Mouse (Mus musculus): Measurements from ENCODE around the gene Cpeb1.

Cpeb1 gene

GRCm38 (mm10) chr7:81398957-81399356 is 56.3 kb downstream of the Cpeb1 start:
- in situ Hi-C loops (cut with MboI; ENCODE audit: low pct_unique_long_range_greater_than_20kb in 1 of 2, low sequenced_read_pairs in 2 of 2, unreplicated experiment in 1 of 2), result no loop called here

GRCm38 (mm10) chr7:81379363-81379762 is 75.9 kb downstream of the Cpeb1 start:
- in situ Hi-C loops (cut with MboI; ENCODE audit: low pct_unique_long_range_greater_than_20kb in 1 of 2, low sequenced_read_pairs in 2 of 2, unreplicated experiment in 1 of 2), result no loop called here

GRCm38 (mm10) chr7:81372337-81372920 is 82.8 kb downstream of the Cpeb1 start:
- in situ Hi-C loops (cut with MboI; ENCODE audit: low pct_unique_long_range_greater_than_20kb in 1 of 2, low sequenced_read_pairs in 2 of 2, unreplicated experiment in 1 of 2), result no loop called here

- in situ Hi-C loops (cut with MboI; ENCODE audit: low pct_unique_long_range_greater_than_20kb in 1 of 2, low sequenced_read_pairs in 2 of 2, unreplicated experiment in 1 of 2), result no loop called here
Measured at GRCm38 (mm10) chr7:81371811-81372210, 83.5 kb downstream of the Cpeb1 start.

- in situ Hi-C loops (cut with MboI; ENCODE audit: low pct_unique_long_range_greater_than_20kb in 1 of 2, low sequenced_read_pairs in 2 of 2, unreplicated experiment in 1 of 2), result no loop called here
Measured at GRCm38 (mm10) chr7:81369724-81370123, 85.5 kb downstream of the Cpeb1 start.

GRCm38 (mm10) chr7:81367946-81368345 is 87.3 kb downstream of the Cpeb1 start:
- in situ Hi-C loops (cut with MboI; ENCODE audit: low pct_unique_long_range_greater_than_20kb in 1 of 2, low sequenced_read_pairs in 2 of 2, unreplicated experiment in 1 of 2), result no loop called here

GRCm38 (mm10) chr7:81356975-81357374 is 98.3 kb downstream of the Cpeb1 start:
- in situ Hi-C loops (cut with MboI; ENCODE audit: low pct_unique_long_range_greater_than_20kb in 1 of 2, low sequenced_read_pairs in 2 of 2, unreplicated experiment in 1 of 2), result no loop called here

- in situ Hi-C loops (cut with MboI; ENCODE audit: low pct_unique_long_range_greater_than_20kb in 1 of 2, low sequenced_read_pairs in 2 of 2, unreplicated experiment in 1 of 2), result no loop called here
Measured at GRCm38 (mm10) chr7:81356360-81356759, 98.9 kb downstream of the Cpeb1 start.

GRCm38 (mm10) chr7:81355746-81356145 is 99.5 kb downstream of the Cpeb1 start:
- in situ Hi-C loops (cut with MboI; ENCODE audit: low pct_unique_long_range_greater_than_20kb in 1 of 2, low sequenced_read_pairs in 2 of 2, unreplicated experiment in 1 of 2), result no loop called here

- in situ Hi-C loops (cut with MboI; ENCODE audit: low pct_unique_long_range_greater_than_20kb in 1 of 2, low sequenced_read_pairs in 2 of 2, unreplicated experiment in 1 of 2), result no loop called here
Measured at GRCm38 (mm10) chr7:81351826-81352225, 103.4 kb downstream of the Cpeb1 start.

- in situ Hi-C loops (cut with MboI; ENCODE audit: low pct_unique_long_range_greater_than_20kb in 1 of 2, low sequenced_read_pairs in 2 of 2, unreplicated experiment in 1 of 2), result no loop called here
Measured at GRCm38 (mm10) chr7:81348206-81348605, 107.1 kb downstream of the Cpeb1 start.

- in situ Hi-C loops (cut with MboI; ENCODE audit: low pct_unique_long_range_greater_than_20kb in 1 of 2, low sequenced_read_pairs in 2 of 2, unreplicated experiment in 1 of 2), result no loop called here
Measured at GRCm38 (mm10) chr7:81345447-81346170, 109.7 kb downstream of the Cpeb1 start.

GRCm38 (mm10) chr7:81344544-81345446 is 110.5 kb downstream of the Cpeb1 start, which contains the start of gene Rps17:
Gene Rps17 (minus strand): TSS chr7:81345254.
- in situ Hi-C loops (cut with MboI; ENCODE audit: low pct_unique_long_range_greater_than_20kb in 1 of 2, low sequenced_read_pairs in 2 of 2, unreplicated experiment in 1 of 2), result no loop called here

GRCm38 (mm10) chr7:81343831-81344230 is 111.4 kb downstream of the Cpeb1 start:
- in situ Hi-C loops (cut with MboI; ENCODE audit: low pct_unique_long_range_greater_than_20kb in 1 of 2, low sequenced_read_pairs in 2 of 2, unreplicated experiment in 1 of 2), result no loop called here

- in situ Hi-C loops (cut with MboI; ENCODE audit: low pct_unique_long_range_greater_than_20kb in 1 of 2, low sequenced_read_pairs in 2 of 2, unreplicated experiment in 1 of 2), result no loop called here
Measured at GRCm38 (mm10) chr7:81343316-81343715, 111.9 kb downstream of the Cpeb1 start.

GRCm38 (mm10) chr7:81342356-81343094 is 112.7 kb downstream of the Cpeb1 start:
- in situ Hi-C loops (cut with MboI; ENCODE audit: low pct_unique_long_range_greater_than_20kb in 1 of 2, low sequenced_read_pairs in 2 of 2, unreplicated experiment in 1 of 2), result no loop called here

- in situ Hi-C loops (cut with MboI; ENCODE audit: low pct_unique_long_range_greater_than_20kb in 1 of 2, low sequenced_read_pairs in 2 of 2, unreplicated experiment in 1 of 2), result no loop called here
Measured at GRCm38 (mm10) chr7:81341563-81341962, 113.7 kb downstream of the Cpeb1 start.

- in situ Hi-C loops (cut with MboI; ENCODE audit: low pct_unique_long_range_greater_than_20kb in 1 of 2, low sequenced_read_pairs in 2 of 2, unreplicated experiment in 1 of 2), result no loop called here
Measured at GRCm38 (mm10) chr7:81339783-81340182, 115.5 kb downstream of the Cpeb1 start.

- in situ Hi-C loops (cut with MboI; ENCODE audit: low pct_unique_long_range_greater_than_20kb in 1 of 2, low sequenced_read_pairs in 2 of 2, unreplicated experiment in 1 of 2), result no loop called here
Measured at GRCm38 (mm10) chr7:81338522-81338873, 116.8 kb downstream of the Cpeb1 start.

All from mouse embryonic stem cell (cell line).